Mouse (Mus musculus) testis, adult 2 months (tissue): ENCODE measurements around the gene Ift46.

Source experiments
- CTCF ChIP-seq: fragments of 200-500 bp; IDR thresholded peaks from 2 replicates; pipeline ENCODE4 v1.5.1; 2012; ENCODE audit warnings: low read depth, mild to moderate bottlenecking, inconsistent platforms, low read length, moderate library complexity; ENCODE audit not compliant: control insufficient read depth, insufficient read depth, insufficient replicate concordance
- POLR2A ChIP-seq: fragments of 200-500 bp; IDR thresholded peaks from 2 replicates; pipeline ENCODE4 v1.6.1; 2012; ENCODE audit warnings: low read depth, mild to moderate bottlenecking, inconsistent platforms, low read length, moderate library complexity; ENCODE audit not compliant: control insufficient read depth

DNA sequence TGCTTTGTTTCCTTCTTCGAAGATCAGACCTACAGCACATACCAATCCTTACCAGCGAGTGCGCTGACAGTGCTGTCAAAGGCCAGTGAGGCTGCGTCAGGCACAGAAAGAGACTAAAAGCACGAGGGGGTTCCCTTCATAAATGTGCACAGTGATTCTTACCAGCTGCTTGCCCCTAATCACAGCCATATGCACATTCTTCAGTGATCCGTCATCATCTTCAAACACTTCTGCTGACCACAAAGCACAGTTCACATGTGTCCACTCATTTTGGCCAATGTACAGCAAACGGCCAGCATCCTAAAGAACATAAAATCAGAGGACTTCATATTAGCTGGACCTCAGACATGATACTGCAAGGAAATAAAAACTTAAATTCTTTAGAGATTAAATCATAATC is 59.0 kb downstream of the Ift46 start:
- TF ChIP-seq POLR2A = no peak
- TF ChIP-seq CTCF = no peak
